Mouse (Mus musculus): ENCODE data around the gene Cryzl1. TPM values are rescaled to one million over a fixed set of nuclear protein-coding genes. Genes with fewer than 3 reads are reported as not detected.
"Not testable (repeated sequence)": the region's sequence is repeated elsewhere in the genome, so short reads cannot be mapped to it uniquely, and the experiment has no call there.

The Cryzl1 gene
- polyA plus RNA-seq, 1 experiment from 2014 or later = 71.7 TPM

DNA sequence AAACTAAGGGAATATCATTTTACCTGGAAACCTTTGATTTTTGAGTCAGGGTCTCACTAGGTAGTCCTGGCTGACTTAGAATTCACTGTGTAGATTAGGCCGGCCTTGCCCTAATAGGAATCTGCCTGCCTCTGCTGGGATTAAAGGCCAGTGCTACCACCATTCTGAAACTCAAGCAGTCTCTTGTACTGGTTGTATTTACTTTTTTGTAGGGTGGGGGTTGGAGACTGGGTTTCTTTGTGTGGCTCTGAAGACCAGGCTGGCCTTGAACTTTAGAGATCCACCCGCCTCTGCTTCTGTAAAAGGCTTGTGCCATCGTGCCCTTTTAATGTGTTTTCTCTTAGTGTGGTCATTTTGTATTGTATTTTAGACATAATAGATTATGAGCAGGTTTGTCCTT lies 79.5 kb downstream of the Cryzl1 start:
- H3K4me2 ChIP-seq (ENCODE audit: low read depth, severe bottlenecking) = peak overlapping the region; percentile 79
- H3K27ac ChIP-seq (replicated peaks; ENCODE audit: low read depth, low read length) = no peak overlapping the region
- no peaks in the 10 kb centered on the region for H3K9me3 ChIP-seq (ENCODE audit: control insufficient read depth, low read length)
- H3K27me3 ChIP-seq (ENCODE audit: control insufficient read depth, insufficient read depth, low read length) = no peaks in the 10 kb centered on the region
- H3K9ac ChIP-seq (ENCODE audit: low read length) = no peak overlapping the region
- no peak for ATAC-seq (ENCODE audit: insufficient number of reproducible peaks, low FRiP score, low TSS enrichment, low read depth)
- 0 out of 2 replicates have a peak, but pooled peaks cover 3% of the 10 kb centered on the region for H3K4me1 ChIP-seq (ENCODE audit: control insufficient read depth, insufficient read depth, low read length)
- peak overlapping the region; percentile 76 for H3K4me3 ChIP-seq (ENCODE audit: low read depth, low read length)
- 70% methylated on average over 3 of the region's 3 CpGs for WGBS
- peaks cover 9% of the 10 kb centered on the region; the same call in 1 of the 2 replicates for H3K36me3 ChIP-seq (ENCODE audit: control insufficient read depth, insufficient read depth, low read length)
- no peak for DNase-seq (ENCODE audit: low spot score)

- peak overlapping the region; percentile 85 for H3K9ac ChIP-seq (ENCODE audit: low read length)
- H3K36me3 ChIP-seq (ENCODE audit: control insufficient read depth, insufficient read depth, low read length) = peaks cover 9% of the 10 kb centered on the region; the same call in 1 of the 2 replicates
- no peaks in the 10 kb centered on the region for H3K9me3 ChIP-seq (ENCODE audit: control insufficient read depth, low read length)
- peak overlapping the region; percentile 76 for H3K4me3 ChIP-seq (ENCODE audit: low read depth, low read length)
- no peaks in the 10 kb centered on the region for H3K27me3 ChIP-seq (ENCODE audit: control insufficient read depth, insufficient read depth, low read length)
- ATAC-seq (ENCODE audit: insufficient number of reproducible peaks, low FRiP score, low TSS enrichment, low read depth) (peak; percentile 33), DNase-seq (ENCODE audit: low spot score) (peak; percentile 88)
- WGBS = under 1% methylated on average over 23 of the region's 25 CpGs
- H3K27ac ChIP-seq (replicated peaks; ENCODE audit: low read depth, low read length) = peak overlapping the region; percentile 85
- peak overlapping the region; percentile 79 for H3K4me2 ChIP-seq (ENCODE audit: low read depth, severe bottlenecking)
- H3K4me1 ChIP-seq (ENCODE audit: control insufficient read depth, insufficient read depth, low read length) = 0 out of 2 replicates have a peak, but pooled peaks cover 3% of the 10 kb centered on the region
Observed at GRCm38 (mm10) chr16:91648220-91648550, 80.6 kb downstream of the Cryzl1 start.

GRCm38 (mm10) chr16:91647461-91648219 lies 81.1 kb downstream of the Cryzl1 start, which contains the start of gene Son:
Son (plus strand) TSS chr16:91647506.
- peak within 1 kb of the TSS; percentile 79 for H3K4me2 ChIP-seq (ENCODE audit: low read depth, severe bottlenecking)
- H3K27me3 ChIP-seq (ENCODE audit: control insufficient read depth, insufficient read depth, low read length) = no peaks in the 10 kb centered on the region
- WGBS = under 1% methylated on average over 70 of the region's 70 CpGs
- H3K27ac ChIP-seq (replicated peaks; ENCODE audit: low read depth, low read length) = peak within 1 kb of the TSS; percentile 85
- peak within 1 kb of the TSS; percentile 85 for H3K9ac ChIP-seq (ENCODE audit: low read length)
- peak; percentile 96 for DNase-seq (ENCODE audit: low spot score)
- H3K9me3 ChIP-seq (ENCODE audit: control insufficient read depth, low read length) = no peaks in the 10 kb centered on the region
- peak; percentile 95 for ATAC-seq (ENCODE audit: insufficient number of reproducible peaks, low FRiP score, low TSS enrichment, low read depth)
- H3K4me3 ChIP-seq (ENCODE audit: low read depth, low read length) = peak within 1 kb of the TSS; percentile 76
- peaks cover 14% of the 10 kb centered on the region; the same call in 1 of the 2 replicates for H3K36me3 ChIP-seq (ENCODE audit: control insufficient read depth, insufficient read depth, low read length)
- 0 out of 2 replicates have a peak, but pooled peaks cover 3% of the 10 kb centered on the region for H3K4me1 ChIP-seq (ENCODE audit: control insufficient read depth, insufficient read depth, low read length)

DNA sequence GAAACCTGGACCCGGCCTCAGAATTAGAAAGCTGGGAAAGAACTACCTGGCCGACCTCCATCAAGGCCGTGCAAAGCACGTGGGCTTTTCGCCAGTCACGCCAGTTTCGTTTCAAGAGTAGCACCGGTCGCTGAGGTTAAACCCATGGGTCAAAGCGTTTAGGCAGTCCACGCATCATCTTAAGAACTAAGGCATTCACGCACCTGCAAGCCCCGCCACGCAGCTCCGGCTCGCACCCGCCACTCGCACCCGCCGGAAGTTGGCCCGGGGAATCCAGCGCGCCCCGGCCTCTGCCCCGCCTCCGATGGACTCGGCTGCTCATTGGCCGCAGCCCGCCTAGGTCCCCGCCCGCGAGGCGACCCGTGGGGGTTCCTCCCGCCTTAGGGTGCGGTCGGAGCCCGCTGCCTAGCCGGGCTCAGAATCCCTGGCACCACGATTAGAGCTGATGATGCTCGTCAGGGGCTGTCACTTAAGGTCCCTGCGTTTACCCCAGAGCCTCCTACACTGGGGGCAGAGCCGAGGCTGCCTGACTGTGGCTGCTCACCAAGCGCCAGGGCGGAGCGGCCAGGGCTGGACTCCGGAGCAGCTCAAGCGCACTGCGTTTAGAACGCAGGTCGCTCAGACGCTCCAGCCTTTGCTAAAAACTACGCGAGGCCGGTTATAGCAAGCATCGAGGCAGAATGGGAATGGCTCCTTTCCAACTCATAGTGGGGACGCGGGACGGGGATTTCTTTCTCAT lies 81.9 kb downstream of the Cryzl1 start, which contains the start of gene Gart:
Gart (minus strand) TSS at position 272 of the 739 bp plus-strand sequence.
- H3K9me3 ChIP-seq (ENCODE audit: control insufficient read depth, low read length) = no peaks in the 10 kb centered on the region
- 0 out of 2 replicates have a peak, but pooled peaks cover 3% of the 10 kb centered on the region for H3K4me1 ChIP-seq (ENCODE audit: control insufficient read depth, insufficient read depth, low read length)
- DNase-seq (ENCODE audit: low spot score) (peak; percentile 93), ATAC-seq (ENCODE audit: insufficient number of reproducible peaks, low FRiP score, low TSS enrichment, low read depth) (peak; percentile 83)
- peaks cover 10% of the 10 kb centered on the region; the same call in 1 of the 2 replicates for H3K36me3 ChIP-seq (ENCODE audit: control insufficient read depth, insufficient read depth, low read length)
- no peaks in the 10 kb centered on the region for H3K27me3 ChIP-seq (ENCODE audit: control insufficient read depth, insufficient read depth, low read length)
- under 1% methylated on average over 59 of the region's 59 CpGs for WGBS
- H3K4me3 ChIP-seq (ENCODE audit: low read depth, low read length) = peak within 1 kb of the TSS; percentile 76
- peak within 1 kb of the TSS; percentile 79 for H3K4me2 ChIP-seq (ENCODE audit: low read depth, severe bottlenecking)
- H3K9ac ChIP-seq (ENCODE audit: low read length) = peak within 1 kb of the TSS; percentile 85
- H3K27ac ChIP-seq (replicated peaks; ENCODE audit: low read depth, low read length) = peak within 1 kb of the TSS; percentile 85

GRCm38 (mm10) chr16:91645995-91646602 lies 82.7 kb downstream of the Cryzl1 start:
- H3K4me3 ChIP-seq (ENCODE audit: low read depth, low read length) = peak overlapping the region; percentile 76
- DNase-seq (ENCODE audit: low spot score) (peak; percentile 39), ATAC-seq (ENCODE audit: insufficient number of reproducible peaks, low FRiP score, low TSS enrichment, low read depth) (no peak)
- 0 out of 2 replicates have a peak, but pooled peaks cover 3% of the 10 kb centered on the region for H3K4me1 ChIP-seq (ENCODE audit: control insufficient read depth, insufficient read depth, low read length)
- peak overlapping the region; percentile 65 for H3K9ac ChIP-seq (ENCODE audit: low read length)
- H3K36me3 ChIP-seq (ENCODE audit: control insufficient read depth, insufficient read depth, low read length) = peaks cover 8% of the 10 kb centered on the region; the same call in 1 of the 2 replicates
- no peaks in the 10 kb centered on the region for H3K27me3 ChIP-seq (ENCODE audit: control insufficient read depth, insufficient read depth, low read length)
- H3K9me3 ChIP-seq (ENCODE audit: control insufficient read depth, low read length) = no peaks in the 10 kb centered on the region
- peak overlapping the region; percentile 79 for H3K4me2 ChIP-seq (ENCODE audit: low read depth, severe bottlenecking)
- WGBS = 1% methylated on average over 11 of the region's 11 CpGs
- no peak overlapping the region for H3K27ac ChIP-seq (replicated peaks; ENCODE audit: low read depth, low read length)

GRCm38 (mm10) chr16:91645420-91645819 lies 83.4 kb downstream of the Cryzl1 start:
- not testable (repeated sequence) for H3K27me3 ChIP-seq (ENCODE audit: control insufficient read depth, insufficient read depth, low read length); H3K9me3 ChIP-seq (ENCODE audit: control insufficient read depth, low read length); H3K9ac ChIP-seq (ENCODE audit: low read length); H3K4me1 ChIP-seq (ENCODE audit: control insufficient read depth, insufficient read depth, low read length); ATAC-seq (ENCODE audit: insufficient number of reproducible peaks, low FRiP score, low TSS enrichment, low read depth); H3K36me3 ChIP-seq (ENCODE audit: control insufficient read depth, insufficient read depth, low read length); H3K4me2 ChIP-seq (ENCODE audit: low read depth, severe bottlenecking); DNase-seq (ENCODE audit: low spot score); H3K4me3 ChIP-seq (ENCODE audit: low read depth, low read length); H3K27ac ChIP-seq (replicated peaks; ENCODE audit: low read depth, low read length)
- no CpG with 5 or more reads among the region's 2 CpGs for WGBS

DNA sequence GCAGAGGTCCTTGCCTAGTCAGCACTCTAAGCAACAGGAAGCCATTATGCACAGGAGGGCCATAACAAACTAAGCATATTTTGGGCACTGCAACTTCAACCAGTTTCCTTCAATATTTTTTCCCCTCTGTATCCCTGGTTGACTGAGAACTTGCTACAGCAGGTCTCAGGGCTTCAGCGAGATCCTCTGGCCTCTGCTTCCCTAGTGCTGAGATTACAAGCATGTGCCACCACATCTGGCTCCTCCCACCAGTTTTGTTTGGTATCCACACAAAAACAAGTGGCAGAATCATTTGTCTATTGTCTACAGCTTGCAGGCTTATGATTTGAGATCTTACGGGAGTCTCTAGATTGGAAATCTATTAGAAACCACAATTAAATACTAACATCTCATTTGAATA lies 83.9 kb downstream of the Cryzl1 start:
- 0 out of 2 replicates have a peak, but pooled peaks cover 3% of the 10 kb centered on the region for H3K4me1 ChIP-seq (ENCODE audit: control insufficient read depth, insufficient read depth, low read length)
- no peak overlapping the region for H3K4me2 ChIP-seq (ENCODE audit: low read depth, severe bottlenecking)
- H3K27ac ChIP-seq (replicated peaks; ENCODE audit: low read depth, low read length) = no peak overlapping the region
- H3K27me3 ChIP-seq (ENCODE audit: control insufficient read depth, insufficient read depth, low read length) = no peaks in the 10 kb centered on the region
- WGBS = 82% methylated on average over 2 of the region's 2 CpGs
- no peak overlapping the region for H3K4me3 ChIP-seq (ENCODE audit: low read depth, low read length)
- ATAC-seq (ENCODE audit: insufficient number of reproducible peaks, low FRiP score, low TSS enrichment, low read depth) = no peak
- no peak overlapping the region for H3K9ac ChIP-seq (ENCODE audit: low read length)
- H3K36me3 ChIP-seq (ENCODE audit: control insufficient read depth, insufficient read depth, low read length) = peaks cover 9% of the 10 kb centered on the region; the same call in 1 of the 2 replicates
- H3K9me3 ChIP-seq (ENCODE audit: control insufficient read depth, low read length) = no peaks in the 10 kb centered on the region
- DNase-seq (ENCODE audit: low spot score) = no peak

- H3K9me3 ChIP-seq (ENCODE audit: control insufficient read depth, low read length) = no peaks in the 10 kb centered on the region
- no peaks in the 10 kb centered on the region for H3K27me3 ChIP-seq (ENCODE audit: control insufficient read depth, insufficient read depth, low read length)
- no peak overlapping the region for H3K27ac ChIP-seq (replicated peaks; ENCODE audit: low read depth, low read length)
- no peak overlapping the region for H3K9ac ChIP-seq (ENCODE audit: low read length)
- ATAC-seq (ENCODE audit: insufficient number of reproducible peaks, low FRiP score, low TSS enrichment, low read depth) (no peak), DNase-seq (ENCODE audit: low spot score) (no peak)
- H3K36me3 ChIP-seq (ENCODE audit: control insufficient read depth, insufficient read depth, low read length) = peaks cover 27% of the 10 kb centered on the region
- H3K4me2 ChIP-seq (ENCODE audit: low read depth, severe bottlenecking) = no peak overlapping the region
- no peaks in the 10 kb centered on the region for H3K4me1 ChIP-seq (ENCODE audit: control insufficient read depth, insufficient read depth, low read length)
- no peak overlapping the region for H3K4me3 ChIP-seq (ENCODE audit: low read depth, low read length)
- WGBS = 94% methylated on average over 8 of the region's 8 CpGs
Observed at GRCm38 (mm10) chr16:91640171-91640570, 88.6 kb downstream of the Cryzl1 start.

Measured in limb, embryonic 11.5 days (tissue).